Mouse (Mus musculus) bone marrow macrophage, adult 2 months (primary cell): ENCODE results near the gene Ppp1r14a.

Experiments used
- CTCF ChIP-seq: IDR thresholded peaks from 2 replicates; pipeline ENCODE4 v1.5.1; 2012; ENCODE audit warnings: low read depth, mild to moderate bottlenecking, low read length, moderate library complexity
- POLR2A ChIP-seq: IDR thresholded peaks from 2 replicates; pipeline ENCODE4 v1.6.1; 2012; ENCODE audit warnings: mild to moderate bottlenecking, low read depth, low read length, borderline replicate concordance

DNA sequence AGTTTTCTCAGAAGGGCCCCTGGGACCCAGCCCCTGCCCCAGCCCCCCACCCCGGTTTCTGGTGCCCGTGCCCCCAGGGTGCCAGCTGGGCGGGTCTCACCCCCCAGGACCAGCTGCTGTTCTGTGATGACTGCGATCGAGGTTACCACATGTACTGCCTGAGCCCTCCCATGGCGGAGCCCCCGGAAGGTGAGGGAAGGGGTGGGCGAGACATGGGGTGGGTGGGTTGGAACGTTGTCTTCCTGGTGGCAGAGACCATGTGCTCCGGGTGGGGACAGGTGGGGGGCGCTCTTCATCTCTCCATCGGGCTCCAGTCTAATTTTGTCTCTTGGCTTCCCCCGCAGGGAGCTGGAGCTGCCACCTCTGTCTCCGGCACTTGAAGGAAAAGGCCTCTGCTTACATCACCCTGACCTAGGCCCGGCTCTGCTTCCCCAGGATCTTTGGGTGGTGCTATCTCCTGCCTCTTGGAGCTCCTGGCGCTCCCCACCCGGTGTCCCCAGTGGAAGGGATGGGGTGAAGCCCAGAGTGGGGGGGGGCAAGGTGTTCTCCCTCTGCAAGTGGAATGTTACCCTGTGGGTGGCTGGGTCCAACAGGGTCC, 27.1 kb downstream of the Ppp1r14a start:
- no peak for TF ChIP-seq POLR2A
- no peak for TF ChIP-seq CTCF
